Mouse (Mus musculus): ENCODE data around the gene Syne1. TPM values are rescaled to one million over a fixed set of nuclear protein-coding genes. Genes with fewer than 3 reads are reported as not detected.
"Not testable (repeated sequence)": the region's sequence is repeated elsewhere in the genome, so short reads cannot be mapped to it uniquely, and the experiment has no call there.

Gene Syne1
- total RNA-seq, 2 experiments from 2014 or later, result 30.1 to 36.5 TPM

DNA sequence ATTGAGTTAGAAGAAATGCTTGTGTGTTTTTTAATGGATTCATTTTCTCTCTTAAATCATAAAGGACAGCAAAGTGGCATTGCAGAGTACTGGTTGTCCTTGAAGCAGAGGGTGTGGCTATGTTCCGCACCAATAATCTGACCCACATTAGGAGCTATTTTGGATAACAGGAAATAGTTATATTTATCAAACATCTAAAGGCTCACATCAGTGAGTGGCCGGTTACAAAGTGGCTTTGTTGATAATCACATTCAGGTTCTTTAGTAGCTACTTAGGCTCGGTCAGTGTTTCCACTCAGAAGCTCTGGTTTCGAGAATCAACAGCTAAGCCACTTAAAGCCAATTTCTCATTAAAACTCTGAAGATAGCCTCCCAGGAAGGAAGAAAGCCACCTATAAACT, 23.6 kb downstream of the Syne1 start:
- no peak for ATAC-seq (replicated peaks; ENCODE audit: low FRiP score, low TSS enrichment, poor library complexity, severe bottlenecking)

DNA sequence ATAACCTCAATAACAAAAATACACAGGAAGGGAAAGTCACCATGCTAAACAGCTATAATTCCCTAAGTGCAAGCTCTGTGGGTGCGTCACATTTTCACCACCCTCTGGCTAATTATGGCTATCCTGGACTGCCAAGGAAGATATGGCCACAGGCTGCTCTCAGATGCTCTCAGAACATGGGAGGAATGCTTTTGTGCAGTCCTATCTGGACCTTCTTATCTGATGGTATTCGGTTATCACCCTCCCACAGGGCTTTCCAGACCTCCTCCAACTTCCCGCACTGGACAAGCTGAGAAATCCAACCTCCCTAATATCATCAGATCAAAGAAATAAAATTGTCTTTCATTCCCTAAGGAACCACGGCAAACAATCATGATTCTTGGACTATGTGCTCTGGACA, 28.4 kb downstream of the Syne1 start:
- ATAC-seq (replicated peaks; ENCODE audit: low FRiP score, low TSS enrichment, poor library complexity, severe bottlenecking), result no peak

DNA sequence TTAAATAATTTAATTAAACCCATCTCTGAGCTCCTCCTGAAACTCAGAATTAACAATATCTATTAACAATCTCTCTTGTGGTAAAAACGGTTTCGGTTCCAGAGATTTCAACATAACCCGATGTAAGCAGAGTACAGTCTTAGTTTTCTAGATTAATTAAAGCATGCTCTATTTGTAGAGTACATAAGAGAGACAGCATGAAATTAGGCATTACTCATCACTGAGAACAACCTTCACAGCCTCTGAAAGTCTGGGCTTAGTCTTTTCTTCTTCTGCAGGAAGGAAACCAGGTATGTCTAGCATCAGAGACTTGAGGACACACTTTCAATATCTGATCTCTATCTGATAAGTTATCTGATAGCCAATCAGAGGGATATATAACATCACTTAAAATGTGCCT, 29.0 kb downstream of the Syne1 start:
- ATAC-seq (replicated peaks; ENCODE audit: low FRiP score, low TSS enrichment, poor library complexity, severe bottlenecking), result no peak

DNA sequence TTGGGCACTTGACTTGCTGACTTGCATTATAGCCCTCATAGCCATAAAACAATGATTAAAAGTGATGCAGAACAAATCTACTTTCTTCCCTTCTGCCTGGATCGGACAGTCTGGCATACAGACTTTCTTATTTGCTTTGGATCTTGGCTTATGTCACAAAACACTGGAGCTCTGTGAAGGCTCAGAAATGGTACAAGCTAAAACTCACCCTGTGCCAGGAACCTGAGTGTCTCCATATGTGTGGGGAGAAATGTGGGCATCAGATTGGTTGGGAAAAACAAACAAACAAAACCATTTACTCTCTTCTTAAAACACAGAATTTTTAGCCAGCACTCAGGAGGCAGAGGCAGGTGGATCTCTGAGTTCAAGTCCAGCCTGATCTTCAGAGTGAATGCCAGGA, 30.6 kb downstream of the Syne1 start:
- ATAC-seq (replicated peaks; ENCODE audit: low FRiP score, low TSS enrichment, poor library complexity, severe bottlenecking), result no peak

DNA sequence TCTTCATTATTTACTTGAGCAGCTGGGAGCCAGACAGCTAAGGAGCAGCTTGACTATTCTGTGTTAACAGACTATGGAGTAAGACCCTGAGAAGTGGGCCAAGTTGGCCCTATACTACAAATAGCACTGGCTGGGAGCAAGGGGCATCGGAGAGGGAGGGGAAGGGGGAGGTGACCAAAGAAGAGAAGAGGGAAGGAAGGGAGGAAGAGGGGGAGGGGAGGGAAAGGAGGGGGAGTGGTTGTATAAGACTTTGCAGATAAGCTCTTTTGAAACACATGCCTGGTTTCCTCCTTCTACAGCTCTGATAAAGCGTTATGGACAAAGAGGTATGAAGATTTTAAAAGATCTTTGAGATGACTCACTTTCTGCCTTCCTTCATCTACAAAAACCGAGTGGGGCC, 36.0 kb downstream of the Syne1 start:
- no peak for ATAC-seq (replicated peaks; ENCODE audit: low FRiP score, low TSS enrichment, poor library complexity, severe bottlenecking)

DNA sequence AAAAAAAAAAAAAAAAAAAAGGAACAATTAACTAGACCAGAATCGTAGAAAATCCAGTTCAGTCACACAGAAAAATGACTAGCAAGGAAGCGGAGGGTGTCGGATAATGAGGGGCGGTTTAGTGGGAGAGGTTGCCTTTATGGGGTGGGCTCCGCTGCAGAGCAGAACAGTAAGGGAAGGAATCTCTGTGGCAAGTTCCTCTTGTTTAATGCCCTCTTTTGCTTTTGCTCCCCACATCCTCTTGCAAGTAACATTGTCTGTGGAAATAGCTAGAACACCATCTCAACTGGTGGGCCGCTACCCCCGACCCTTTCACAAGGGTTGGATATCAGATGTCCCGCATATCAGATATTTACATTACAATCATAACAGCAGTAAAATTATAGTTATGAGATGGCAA, 37.1 kb downstream of the Syne1 start:
- ATAC-seq (replicated peaks; ENCODE audit: low FRiP score, low TSS enrichment, poor library complexity, severe bottlenecking), result no peak

DNA sequence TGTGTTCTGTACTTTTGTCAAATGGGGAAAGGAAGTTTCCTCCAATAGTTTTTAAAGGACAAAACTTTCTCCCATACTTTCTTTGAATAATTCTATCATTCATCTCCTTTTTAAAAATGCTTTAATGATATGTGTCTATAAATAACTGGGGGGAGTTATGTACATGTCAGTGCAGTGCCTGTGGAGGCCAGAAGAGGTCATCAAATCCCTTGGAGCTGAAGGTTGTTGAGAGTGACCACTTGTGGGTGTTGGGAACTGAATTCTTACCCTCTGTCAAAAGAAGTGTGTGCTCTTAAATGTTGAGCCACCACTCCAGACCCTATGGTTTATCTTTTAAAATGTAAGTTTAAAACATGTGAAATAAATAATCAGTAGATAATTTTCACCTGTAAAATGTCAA, 39.0 kb downstream of the Syne1 start:
- ATAC-seq (replicated peaks; ENCODE audit: low FRiP score, low TSS enrichment, poor library complexity, severe bottlenecking), result 0 out of 2 replicates have a peak, but pooled peaks have one; percentile 61

DNA sequence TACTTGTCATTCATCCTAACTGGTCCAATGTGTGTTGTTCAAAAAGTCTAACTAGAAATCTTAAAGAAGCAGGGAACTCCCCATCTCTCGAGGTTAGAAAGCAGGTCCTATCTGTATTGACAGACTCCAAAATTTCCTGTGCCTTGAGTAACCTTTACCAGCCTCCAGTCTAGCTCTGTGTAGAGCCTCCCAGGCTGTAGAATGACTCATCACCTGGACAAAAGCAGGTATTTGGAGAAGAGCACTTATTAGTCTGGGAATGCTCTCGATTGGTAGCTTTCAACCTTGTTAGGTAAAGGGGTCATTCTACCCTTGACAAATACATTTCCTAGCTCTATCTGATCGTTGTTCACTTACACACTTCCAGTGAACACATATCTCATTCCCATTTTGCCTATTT, 39.9 kb downstream of the Syne1 start:
- ATAC-seq (replicated peaks; ENCODE audit: low FRiP score, low TSS enrichment, poor library complexity, severe bottlenecking), result no peak

DNA sequence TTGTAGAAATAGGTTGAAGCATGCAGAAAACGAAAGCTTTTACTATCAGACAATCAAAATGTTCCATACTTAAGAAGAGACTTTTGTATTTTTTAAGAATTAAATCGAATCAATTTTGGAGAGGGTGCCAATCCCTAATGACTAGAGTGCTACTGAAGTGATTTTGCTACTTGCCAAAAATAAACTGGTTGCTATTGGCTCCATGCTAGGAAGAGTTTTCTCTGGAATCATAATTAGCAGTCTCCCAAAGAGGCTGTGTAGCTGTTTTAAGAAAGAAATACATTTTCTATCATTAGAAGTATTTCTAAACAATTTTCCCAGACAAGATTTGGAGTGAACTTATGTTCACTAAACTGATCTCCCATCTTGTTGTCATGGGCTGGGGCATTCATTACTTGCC, 43.8 kb downstream of the Syne1 start:
- ATAC-seq (replicated peaks; ENCODE audit: low FRiP score, low TSS enrichment, poor library complexity, severe bottlenecking), result no peak

DNA sequence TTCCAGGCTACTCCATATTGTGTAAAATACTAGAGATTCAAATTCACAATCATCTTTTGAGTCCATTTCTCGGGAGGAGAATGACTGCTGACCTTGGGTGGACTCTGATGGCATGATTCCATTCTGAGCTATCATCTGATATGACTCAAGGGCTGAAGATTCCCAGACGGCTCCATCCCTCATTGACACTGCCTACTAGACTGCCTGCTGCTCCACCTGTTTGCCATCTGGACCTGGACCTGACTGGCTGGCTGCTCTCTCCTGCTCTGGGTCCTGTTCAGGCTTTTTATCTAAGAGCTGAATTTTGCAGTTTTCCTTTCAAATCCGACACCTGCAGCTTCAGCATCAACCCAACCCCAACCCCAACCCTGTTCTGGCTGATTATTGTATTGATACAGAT, 46.5 kb downstream of the Syne1 start:
- no peak for ATAC-seq (replicated peaks; ENCODE audit: low FRiP score, low TSS enrichment, poor library complexity, severe bottlenecking)

DNA sequence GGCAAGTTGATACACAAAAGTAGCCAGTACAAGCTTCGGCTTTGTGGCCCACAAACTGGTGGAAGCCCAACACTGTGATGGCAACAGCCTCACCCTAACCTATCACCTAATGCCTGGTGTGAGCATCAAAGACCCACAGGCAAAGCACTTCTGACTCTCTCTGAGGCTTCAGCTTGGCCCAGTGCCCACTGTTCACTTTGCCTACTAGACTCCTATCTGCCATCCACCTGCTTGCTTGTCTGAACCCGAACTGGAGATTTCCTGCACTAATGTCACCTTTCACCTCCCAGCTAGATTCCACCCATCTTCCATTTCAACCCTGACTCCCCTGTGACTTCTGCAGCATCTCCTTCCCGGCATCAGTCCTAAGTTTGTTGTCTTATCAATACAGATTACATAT, 47.4 kb downstream of the Syne1 start:
- ATAC-seq (replicated peaks; ENCODE audit: low FRiP score, low TSS enrichment, poor library complexity, severe bottlenecking), result no peak

DNA sequence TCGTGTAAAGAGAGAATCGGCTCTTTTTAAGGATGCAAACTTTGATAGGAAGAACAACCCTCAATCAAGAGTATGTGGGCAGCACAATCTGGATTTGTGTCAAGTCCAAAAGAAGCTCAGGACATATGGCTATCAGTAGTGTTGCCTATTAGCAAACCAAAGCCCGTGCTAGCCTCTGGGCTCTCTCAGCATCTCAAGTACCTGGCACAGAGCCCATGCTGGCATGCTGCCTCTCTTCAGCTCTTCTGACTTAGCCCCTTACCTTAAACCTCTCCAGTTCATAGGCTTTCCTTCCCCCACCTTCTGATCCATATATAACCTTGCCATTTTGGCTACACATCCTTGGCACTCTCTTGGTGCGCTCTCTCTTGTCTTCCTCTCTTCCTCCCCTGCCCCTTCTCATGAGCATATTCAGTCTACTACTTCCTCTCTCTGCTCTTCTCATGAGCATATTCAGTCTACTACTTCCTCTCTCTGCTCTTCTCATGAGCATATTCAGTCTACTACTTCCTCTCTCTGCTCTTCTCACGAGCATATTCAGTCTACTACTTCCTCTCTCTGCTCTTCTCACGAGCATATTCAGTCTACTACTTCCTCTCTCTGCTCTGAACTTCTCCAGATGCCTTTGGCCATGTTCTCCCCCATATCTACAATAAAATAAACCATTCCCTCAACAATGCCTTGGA, 51.5 kb downstream of the Syne1 start:
- ATAC-seq (replicated peaks; ENCODE audit: low FRiP score, low TSS enrichment, poor library complexity, severe bottlenecking), result not testable (repeated sequence)

DNA sequence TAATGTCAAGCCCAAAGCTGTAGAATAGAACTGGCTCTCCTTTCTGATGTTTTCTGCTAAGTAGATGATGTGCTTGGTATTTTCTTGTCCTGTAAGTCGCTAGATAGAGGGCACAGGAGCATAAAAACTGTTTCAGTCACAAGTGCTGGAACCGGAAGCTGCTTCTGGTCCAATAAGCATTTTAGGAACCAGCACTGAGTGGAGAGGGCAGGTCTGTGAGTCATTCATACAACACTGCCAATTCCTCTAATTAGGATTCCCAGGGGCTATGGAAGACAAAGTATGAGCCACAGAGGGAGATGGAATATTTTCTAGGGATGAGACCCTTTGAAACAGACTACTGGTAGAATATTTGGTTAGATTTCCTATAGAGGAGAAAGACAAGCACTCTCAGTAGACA, 53.4 kb downstream of the Syne1 start:
- no peak for ATAC-seq (replicated peaks; ENCODE audit: low FRiP score, low TSS enrichment, poor library complexity, severe bottlenecking)

DNA sequence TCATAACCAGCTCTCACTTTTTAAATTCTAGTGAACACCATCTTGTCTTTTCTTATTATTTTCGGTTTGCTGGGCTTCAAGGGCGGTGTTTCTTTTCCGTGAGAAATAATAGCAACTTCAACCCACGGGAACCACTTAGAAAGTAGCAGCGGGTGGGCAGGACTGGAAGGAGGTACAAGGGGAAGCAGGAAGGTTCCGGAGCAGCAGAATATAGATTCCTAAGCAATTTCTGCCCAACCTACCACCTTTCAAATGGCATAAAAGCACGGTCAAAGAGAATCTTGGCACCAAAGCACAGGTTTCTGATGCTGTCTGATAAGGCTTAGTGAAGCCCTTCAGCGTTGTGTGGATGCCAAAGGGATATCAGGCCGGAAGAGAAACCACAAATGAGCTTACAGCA, 60.2 kb downstream of the Syne1 start:
- ATAC-seq (replicated peaks; ENCODE audit: low FRiP score, low TSS enrichment, poor library complexity, severe bottlenecking), result no peak

DNA sequence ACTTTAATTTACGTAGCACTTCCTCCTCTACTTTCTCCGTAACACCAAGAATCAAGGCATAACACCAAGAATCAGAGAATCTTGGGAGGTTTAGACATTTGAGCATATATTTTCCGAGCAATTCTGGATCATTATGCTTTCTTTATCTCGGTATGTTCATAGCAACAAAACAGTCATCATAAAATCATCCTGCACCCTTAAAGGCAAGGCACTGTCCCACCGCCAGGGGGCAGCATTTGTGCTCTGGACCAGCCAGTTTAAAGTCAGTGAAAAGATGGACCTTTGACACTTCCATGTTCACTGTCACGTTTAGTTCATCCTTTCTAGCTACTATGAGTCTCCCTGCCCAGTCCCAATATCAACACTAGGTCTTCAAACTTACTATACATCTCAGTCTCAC, 61.3 kb downstream of the Syne1 start:
- no peak for ATAC-seq (replicated peaks; ENCODE audit: low FRiP score, low TSS enrichment, poor library complexity, severe bottlenecking)

DNA sequence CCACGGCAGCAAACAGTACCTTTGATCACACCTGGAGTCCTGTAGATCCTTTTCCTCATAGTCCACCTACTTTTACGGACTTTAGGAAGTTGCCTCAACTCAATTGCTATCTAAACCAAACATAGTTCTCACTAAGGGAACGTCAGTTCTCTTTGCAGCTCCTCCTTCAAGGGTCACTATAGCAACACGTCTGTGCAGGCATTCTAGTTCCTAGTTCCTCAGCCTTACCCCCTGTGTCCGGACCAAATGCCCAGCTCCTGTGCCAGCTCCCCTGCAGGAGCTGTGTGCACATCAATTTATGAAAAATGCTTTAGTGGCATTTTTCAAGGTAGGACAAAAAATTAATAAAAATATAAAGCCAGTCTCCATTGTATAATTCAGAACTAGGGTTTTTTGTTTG, 63.2 kb downstream of the Syne1 start:
- no peak for ATAC-seq (replicated peaks; ENCODE audit: low FRiP score, low TSS enrichment, poor library complexity, severe bottlenecking)

DNA sequence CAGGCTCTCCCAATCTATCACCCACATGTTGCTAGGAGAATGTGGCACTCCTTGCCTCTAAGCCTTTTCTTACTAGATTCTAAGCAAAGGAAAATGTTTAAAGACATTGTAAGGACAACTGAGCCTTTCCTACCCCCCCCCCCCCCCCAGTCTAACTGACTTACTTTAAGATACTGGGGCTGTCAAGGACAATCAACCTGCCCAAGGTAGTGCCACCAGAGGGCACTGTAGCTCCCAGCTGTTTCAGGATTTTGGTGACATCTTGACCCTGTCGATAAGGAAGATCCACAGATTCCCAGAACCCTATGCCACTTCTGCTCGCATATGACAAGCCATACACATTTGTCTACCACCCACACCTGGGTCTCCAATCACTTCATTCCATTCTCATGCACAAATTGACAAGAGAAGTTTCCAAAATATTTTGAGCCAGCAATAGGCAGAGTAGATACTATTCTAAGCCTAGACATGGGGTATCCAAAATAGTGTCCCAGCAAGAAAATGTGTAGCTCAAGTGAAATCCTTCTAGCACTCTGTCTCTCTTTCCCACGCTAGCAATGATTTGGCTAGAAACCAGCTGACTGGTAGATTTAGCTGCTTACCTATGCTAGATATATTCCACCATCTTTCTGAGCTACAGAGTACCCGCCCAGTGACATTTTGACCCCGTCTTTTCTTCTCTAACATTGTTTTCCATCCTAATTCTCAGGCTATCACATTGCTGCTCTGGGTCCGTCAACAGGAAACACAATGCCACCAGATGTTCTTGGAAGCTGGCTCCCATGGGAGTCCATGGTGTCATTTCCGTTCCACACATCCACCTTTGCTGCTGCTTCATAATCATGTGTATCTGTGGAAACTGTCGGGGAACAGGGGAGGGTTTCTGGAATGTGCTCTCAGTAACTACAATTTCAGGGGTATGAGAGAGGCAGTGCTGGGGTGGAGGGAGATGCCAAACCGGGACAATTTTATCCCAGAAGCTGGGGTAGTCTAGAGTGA, 70.4 kb downstream of the Syne1 start:
- ATAC-seq (replicated peaks; ENCODE audit: low FRiP score, low TSS enrichment, poor library complexity, severe bottlenecking), result peak; percentile 34

DNA sequence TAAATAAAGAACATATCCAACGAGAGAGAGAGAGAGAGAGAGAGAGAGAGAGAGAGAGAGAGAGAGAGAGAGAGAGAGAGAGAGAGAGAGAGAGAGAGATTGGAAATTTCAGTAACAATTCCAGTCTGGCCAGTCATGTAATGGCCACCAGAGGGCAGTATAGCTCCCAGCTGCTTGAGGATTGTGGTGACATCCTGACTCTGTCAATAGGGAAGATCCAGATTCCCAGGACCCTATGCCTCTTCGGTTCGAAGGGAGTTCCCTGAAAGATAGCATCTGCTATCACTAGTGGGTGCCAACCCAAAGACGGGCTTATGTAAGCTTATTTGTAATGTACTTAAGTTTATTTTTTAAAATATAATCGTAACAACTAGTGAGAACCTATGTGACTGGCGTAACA, 71.2 kb downstream of the Syne1 start:
- peak; percentile 77; the same call in 1 of the 2 replicates for ATAC-seq (replicated peaks; ENCODE audit: low FRiP score, low TSS enrichment, poor library complexity, severe bottlenecking)

DNA sequence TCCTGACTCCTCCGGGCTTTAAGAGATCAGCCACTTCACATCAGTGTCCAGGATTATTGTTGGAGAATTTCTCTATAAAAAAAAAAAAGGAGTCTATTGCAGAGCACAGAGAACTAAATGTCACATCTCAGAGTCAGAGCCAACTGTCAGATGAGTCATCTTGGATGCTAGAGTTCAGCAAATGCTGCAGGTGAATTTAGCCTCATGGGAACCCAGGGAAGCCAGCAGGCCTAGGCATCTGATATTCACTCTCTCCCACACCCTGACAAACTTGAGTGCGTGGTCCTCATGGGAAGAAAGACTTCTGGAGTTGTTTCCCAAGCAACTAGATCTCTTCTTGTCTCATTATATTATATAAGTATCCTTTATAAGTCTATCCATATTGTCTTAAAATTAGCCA, 82.6 kb downstream of the Syne1 start:
- ATAC-seq (replicated peaks; ENCODE audit: low FRiP score, low TSS enrichment, poor library complexity, severe bottlenecking), result no peak

DNA sequence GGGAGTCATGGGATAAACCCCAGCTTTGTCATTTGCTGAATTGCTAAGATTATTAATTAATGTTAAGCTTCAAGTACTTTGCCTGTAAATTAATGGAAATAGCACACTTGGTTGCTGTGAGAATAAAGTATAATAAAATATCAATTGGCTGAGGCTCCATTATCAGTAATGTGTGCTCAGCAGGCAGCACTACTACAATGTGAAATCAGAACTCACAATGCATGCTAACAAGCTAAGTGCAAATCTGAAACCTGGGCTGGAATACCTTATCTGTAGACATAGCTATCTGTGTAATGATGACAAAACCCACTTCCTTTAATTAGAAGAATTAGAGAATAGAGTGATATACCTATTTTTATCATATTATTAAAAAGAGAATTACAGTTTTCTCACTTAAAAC, 97.5 kb downstream of the Syne1 start:
- ATAC-seq (replicated peaks; ENCODE audit: low FRiP score, low TSS enrichment, poor library complexity, severe bottlenecking), result no peak

DNA sequence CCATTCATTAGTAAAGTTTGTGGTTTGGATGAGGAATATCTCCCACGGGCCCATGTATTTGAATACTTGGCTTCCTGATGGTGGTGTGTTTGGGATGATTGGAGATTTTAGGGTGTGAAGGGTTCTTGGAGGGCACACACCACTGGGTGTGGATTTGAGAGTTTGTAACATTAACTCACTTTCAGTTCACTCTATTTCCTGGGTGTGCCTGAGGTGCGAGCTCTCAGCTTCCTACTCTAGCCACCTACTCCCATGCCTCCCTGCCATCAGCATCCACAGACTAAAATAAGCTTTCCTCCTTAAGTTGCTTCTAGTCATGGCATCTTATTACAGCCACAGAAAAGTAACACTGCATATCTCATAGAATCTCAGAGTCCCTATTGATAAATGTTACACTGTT, 101.3 kb downstream of the Syne1 start:
- no peak for ATAC-seq (replicated peaks; ENCODE audit: low FRiP score, low TSS enrichment, poor library complexity, severe bottlenecking)
